Mouse (Mus musculus) CH12.LX (cell line): ENCODE results near the gene Nedd8.

Experiments
- CTCF ChIP-seq, 2 experiments: IDR thresholded peaks in 1 of 2; conservative IDR thresholded peaks in 1 of 2; 2 replicates each; pipeline ENCODE4 v1.5.1; 2011 to 2012; ENCODE audit warnings: low read depth in 2 of 2, low read length in 2 of 2, improper control_type of control experiment in 1 of 2, inconsistent platforms in 1 of 2, mild to moderate bottlenecking in 1 of 2, moderate library complexity in 1 of 2
- E2F4 ChIP-seq: IDR thresholded peaks from 2 replicates; pipeline ENCODE4 v1.6.1; 2011; ENCODE audit warnings: low read depth, low read length, improper control_type of control experiment; ENCODE audit not compliant: insufficient replicate concordance
- JUND ChIP-seq: conservative IDR thresholded peaks from 2 replicates; pipeline ENCODE4 v1.6.1; 2011; ENCODE audit warnings: low read depth, low read length, improper control_type of control experiment
- MAZ ChIP-seq: IDR thresholded peaks from 2 replicates; pipeline ENCODE4 v1.6.1; 2012; ENCODE audit warnings: low read depth, mild to moderate bottlenecking, inconsistent platforms, low read length, improper control_type of control experiment, moderate library complexity
- POLR2AphosphoS2 ChIP-seq: IDR thresholded peaks from 2 replicates; pipeline ENCODE4 v1.6.1; 2011; ENCODE audit warnings: low read depth, low read length, improper control_type of control experiment

- TF ChIP-seq E2F4 = no peak
- TF ChIP-seq CTCF (conservative IDR thresholded peaks at IDR 0.05 in 1 of 2, IDR thresholded peaks at IDR 0.05 in 1 of 2; ENCODE audit: low read depth in 2 of 2, low read length in 2 of 2) = no peak
- no peak for TF ChIP-seq JUND
- TF ChIP-seq MAZ = no peak
- no peak for TF ChIP-seq POLR2AphosphoS2
Measured at GRCm38 (mm10) chr14:55640816-55641215, 31.1 kb downstream of the Nedd8 start.
